Mouse (Mus musculus) liver, embryonic 13.5 days (tissue): Measurements from ENCODE around the gene Fuca1. TPM values are rescaled to one million over a fixed set of nuclear protein-coding genes. Genes with fewer than 3 reads are reported as not detected.

Source experiments
- ATAC-seq: fragments of 200-750 bp; cut with Nextera tagmentation; 2 replicates; pipeline ENCODE4 v1.8.0; 2017; ENCODE audit warnings: low read depth, mild to moderate bottlenecking, moderate number of reproducible peaks, moderate library complexity
- DNase-seq: peaks from one replicate; pipeline ENCODE4 v3.0.0; 2022
- H3K27ac ChIP-seq: fragments of 300-500 bp; sonication (generic); 2 replicates; pipeline ENCODE4 v1.5.1; 2015; ENCODE audit warnings: moderate library complexity, mild to moderate bottlenecking, inconsistent platforms
- H3K27me3 ChIP-seq: fragments of 300-500 bp; sonication (generic); 2 replicates; pipeline ENCODE4 v1.6.1; 2015; ENCODE audit warnings: mild to moderate bottlenecking, inconsistent platforms
- H3K36me3 ChIP-seq: fragments of 300-500 bp; sonication (generic); 2 replicates; pipeline ENCODE4 v1.6.1; 2015; ENCODE audit warnings: mild to moderate bottlenecking, inconsistent platforms
- H3K4me1 ChIP-seq: fragments of 300-500 bp; sonication (generic); replicated peaks from 2 replicates; pipeline ENCODE4 v1.6.1; 2015; ENCODE audit warnings: inconsistent platforms
- H3K4me2 ChIP-seq: fragments of 300-500 bp; sonication (generic); 2 replicates; pipeline ENCODE4 v1.6.1; 2015; ENCODE audit warnings: inconsistent platforms, mild to moderate bottlenecking, moderate library complexity
- H3K4me3 ChIP-seq: fragments of 300-500 bp; sonication (generic); replicated peaks from 2 replicates; pipeline ENCODE4 v1.5.1; 2015; ENCODE audit warnings: mild to moderate bottlenecking, inconsistent platforms
- H3K9ac ChIP-seq: fragments of 300-500 bp; sonication (generic); 2 replicates; pipeline ENCODE4 v1.6.1; 2015; ENCODE audit warnings: mild to moderate bottlenecking, inconsistent platforms
- H3K9me3 ChIP-seq: fragments of 300-500 bp; sonication (generic); replicated peaks from 2 replicates; pipeline ENCODE4 v1.6.1; 2016; ENCODE audit warnings: inconsistent platforms
- WGBS: fragments of 180-500 bp; shearing (Covaris S2); methylation state at CpG from one replicate; pipeline ENCODE4 v1.1.7; 2015; ENCODE audit not compliant: insufficient replicate concordance; 5-methylcytosine and 5-hydroxymethylcytosine counted together
- polyA plus RNA-seq: library from polyadenylated mRNA; unstranded; fragments of >200 nt; fragmentation: Nextera tagmentation; extraction: Ambion mirVana; gene quantifications from 2 replicates; pipeline ENCODE4 v1.2.1, GENCODE M21; 2015

Fuca1 gene
- polyA plus RNA-seq, 1 experiment from 2014 or later: 18.1 TPM

DNA sequence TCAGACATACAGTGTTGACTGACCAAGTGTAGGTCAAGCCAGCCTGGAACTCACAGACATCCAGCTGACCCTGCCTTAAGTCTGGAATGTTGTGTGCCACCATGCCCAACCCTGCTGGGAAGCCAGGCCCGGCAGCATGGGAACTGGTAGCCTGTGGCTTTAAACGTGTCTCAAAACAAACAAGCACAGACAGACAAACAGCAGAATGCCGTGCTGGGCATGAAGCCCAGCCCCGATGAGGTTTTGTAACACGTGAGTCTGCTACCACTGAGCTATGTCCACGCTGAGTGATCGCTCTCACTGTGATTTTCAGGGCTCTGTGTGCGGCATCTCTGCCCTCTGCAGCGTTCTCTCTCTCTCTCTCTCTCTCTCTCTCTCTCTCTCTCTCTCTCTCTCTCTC lies 35.4 kb downstream of the Fuca1 start:
- WGBS: 78% methylated on average over 9 of the region's 9 CpGs
- Histone ChIP-seq H3K9me3 (peaks cover 6% of the 10 kb centered on the region), H3K4me3 (no peak overlapping the region), H3K27me3 (no peaks in the 10 kb centered on the region), H3K36me3 (peaks cover 77% of the 10 kb centered on the region), H3K4me1 (peaks cover 21% of the 10 kb centered on the region), H3K4me2 (no peak overlapping the region), H3K27ac (no peak overlapping the region), H3K9ac (no peak overlapping the region)
- ATAC-seq (no peak), DNase-seq (no peak)

DNA sequence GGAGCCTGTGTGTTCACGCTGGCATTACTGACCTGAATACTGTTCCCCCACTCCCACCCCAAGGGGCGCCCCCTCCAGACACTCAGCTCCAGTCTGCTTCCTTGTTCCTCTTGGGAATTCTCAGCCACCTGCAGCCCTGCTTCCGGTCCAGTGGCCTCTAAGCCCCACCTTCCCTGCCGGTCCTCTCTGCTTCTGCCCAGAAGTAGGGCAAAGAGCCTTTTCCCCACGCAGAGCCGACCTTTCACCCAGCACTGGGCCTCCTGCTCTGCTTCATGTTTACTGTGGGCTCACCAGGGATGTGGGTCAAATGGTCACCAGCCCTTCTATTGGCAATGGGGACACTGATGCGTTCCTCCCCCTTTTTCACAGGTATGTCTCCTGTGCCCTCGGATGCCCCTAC lies 37.8 kb downstream of the Fuca1 start:
- peaks cover 35% of the 10 kb centered on the region for H3K4me1 ChIP-seq
- peak overlapping the region; percentile 33 for H3K4me2 ChIP-seq
- DNase-seq: no peak
- no peak overlapping the region for H3K4me3 ChIP-seq
- 72% methylated on average over 8 of the region's 8 CpGs for WGBS
- H3K27me3 ChIP-seq: no peaks in the 10 kb centered on the region
- ATAC-seq: peak; percentile 42
- no peak overlapping the region for H3K9ac ChIP-seq
- peaks cover 64% of the 10 kb centered on the region for H3K36me3 ChIP-seq
- no peaks in the 10 kb centered on the region for H3K9me3 ChIP-seq
- H3K27ac ChIP-seq: peak overlapping the region; percentile 76

GRCm38 (mm10) chr4:135960717-135961116 lies 40.2 kb downstream of the Fuca1 start:
- Histone ChIP-seq H3K9ac (no peak overlapping the region), H3K36me3 (peaks cover 52% of the 10 kb centered on the region), H3K27ac (no peak overlapping the region), H3K4me3 (no peak overlapping the region), H3K4me1 (peaks cover 50% of the 10 kb centered on the region), H3K27me3 (no peaks in the 10 kb centered on the region), H3K9me3 (no peaks in the 10 kb centered on the region), H3K4me2 (no peak overlapping the region)
- DNase-seq (peak; percentile 74), ATAC-seq (no peak)
- WGBS: 34% methylated on average over 5 of the region's 5 CpGs

DNA sequence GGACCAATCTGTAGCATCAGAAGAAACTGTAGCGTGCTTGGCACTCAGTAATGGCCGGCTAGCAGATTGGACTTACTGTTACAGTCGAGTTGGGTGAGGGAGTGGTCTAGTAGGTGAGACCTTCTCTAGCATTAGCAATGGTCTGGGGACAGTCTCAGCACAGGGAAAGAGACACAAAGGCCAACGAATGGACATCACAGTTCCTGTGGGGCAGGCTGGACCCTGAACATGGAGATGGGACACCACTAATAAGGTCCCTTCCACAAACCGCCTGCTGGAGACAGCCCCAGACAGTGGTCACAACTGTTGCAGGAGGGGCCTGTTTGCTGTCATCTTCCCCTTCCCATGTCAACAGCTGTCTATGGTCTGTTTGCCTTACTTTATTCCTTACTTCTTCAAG lies 41.2 kb downstream of the Fuca1 start:
- ATAC-seq (no peak), DNase-seq (no peak)
- Histone ChIP-seq H3K27me3 (no peaks in the 10 kb centered on the region), H3K9ac (0 out of 2 replicates have a peak overlapping the region, but pooled peaks have one; percentile 38), H3K36me3 (peaks cover 55% of the 10 kb centered on the region), H3K4me1 (peaks cover 56% of the 10 kb centered on the region), H3K4me2 (0 out of 2 replicates have a peak overlapping the region, but pooled peaks have one; percentile 99), H3K4me3 (no peak overlapping the region), H3K27ac (peak overlapping the region; percentile 87; the same call in 1 of the 2 replicates), H3K9me3 (no peaks in the 10 kb centered on the region)
- 84% methylated on average over 5 of the region's 5 CpGs for WGBS

GRCm38 (mm10) chr4:135962198-135962597 lies 41.7 kb downstream of the Fuca1 start:
- WGBS: 71% methylated on average over 7 of the region's 7 CpGs
- Histone ChIP-seq H3K27me3 (no peaks in the 10 kb centered on the region), H3K36me3 (peaks cover 60% of the 10 kb centered on the region), H3K4me1 (peaks cover 56% of the 10 kb centered on the region), H3K4me2 (peak overlapping the region; percentile 99), H3K4me3 (peak overlapping the region; percentile 84), H3K27ac (peak overlapping the region; percentile 87), H3K9ac (peak overlapping the region; percentile 38; the same call in 1 of the 2 replicates), H3K9me3 (no peaks in the 10 kb centered on the region)
- no peak for DNase-seq
- ATAC-seq: no peak

- peak; percentile 7; the same call in 1 of the 2 replicates for ATAC-seq
- Histone ChIP-seq H3K27ac (peak overlapping the region; percentile 87), H3K27me3 (no peaks in the 10 kb centered on the region), H3K4me2 (peak overlapping the region; percentile 99), H3K4me3 (peak overlapping the region; percentile 84), H3K4me1 (peaks cover 56% of the 10 kb centered on the region), H3K9ac (peak overlapping the region; percentile 90), H3K9me3 (no peaks in the 10 kb centered on the region), H3K36me3 (peaks cover 61% of the 10 kb centered on the region)
- WGBS: 6% methylated on average over 15 of the region's 15 CpGs
- DNase-seq: no peak
These were observed 42.4 kb downstream of the Fuca1 start for GRCm38 (mm10) chr4:135962946-135963345.

DNA sequence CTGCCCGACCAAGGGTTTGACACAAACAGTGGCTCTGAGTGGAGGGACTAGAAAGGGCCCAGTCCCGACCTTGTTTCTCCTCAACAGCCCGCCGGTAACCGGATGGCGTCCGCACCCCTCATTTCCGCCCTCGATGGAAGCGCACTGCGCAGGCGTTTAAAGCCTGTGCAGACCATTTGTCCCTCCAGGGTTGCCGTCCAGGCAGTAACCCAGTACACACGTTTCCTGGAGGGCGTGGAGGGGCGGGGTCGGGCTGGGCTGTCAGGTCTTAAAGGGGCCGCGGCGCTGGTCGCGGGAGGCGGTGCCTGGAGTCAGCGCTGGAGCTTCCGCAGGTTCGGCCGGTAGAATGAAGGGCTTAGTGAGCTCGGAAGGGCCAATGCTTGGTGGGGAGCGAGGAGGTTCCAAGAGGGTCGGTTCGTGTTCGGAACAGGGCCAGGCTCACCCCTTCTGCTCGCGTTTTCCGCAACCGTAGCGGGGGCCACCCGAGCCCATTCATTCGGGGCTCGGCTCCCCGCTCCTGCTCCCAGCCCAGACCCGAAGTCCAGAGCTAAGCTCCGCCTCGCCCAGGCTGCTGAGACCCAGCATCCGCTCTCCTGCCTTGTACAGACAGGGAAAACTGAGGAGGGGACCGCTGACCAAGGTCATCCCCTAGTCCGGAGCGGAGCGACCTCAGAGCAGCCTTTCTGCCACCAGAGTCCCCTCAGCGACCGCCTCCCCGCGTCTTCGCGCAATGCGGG lies 43.1 kb downstream of the Fuca1 start, which contains the start of gene Gale:
TSS of gene Gale (plus strand) at position 271 of the 737 bp plus-strand sequence.
- peak within 1 kb of the TSS; percentile 90 for H3K9ac ChIP-seq
- WGBS: under 1% methylated on average over 56 of the region's 56 CpGs
- H3K9me3 ChIP-seq: no peaks in the 10 kb centered on the region
- no peaks in the 10 kb centered on the region for H3K27me3 ChIP-seq
- H3K27ac ChIP-seq: peak within 1 kb of the TSS; percentile 87
- H3K36me3 ChIP-seq: peaks cover 62% of the 10 kb centered on the region
- DNase-seq (peak; percentile 88), ATAC-seq (peak; percentile 90)
- H3K4me2 ChIP-seq: peak within 1 kb of the TSS; percentile 99
- H3K4me3 ChIP-seq: peak within 1 kb of the TSS; percentile 84
- peaks cover 55% of the 10 kb centered on the region for H3K4me1 ChIP-seq

DNA sequence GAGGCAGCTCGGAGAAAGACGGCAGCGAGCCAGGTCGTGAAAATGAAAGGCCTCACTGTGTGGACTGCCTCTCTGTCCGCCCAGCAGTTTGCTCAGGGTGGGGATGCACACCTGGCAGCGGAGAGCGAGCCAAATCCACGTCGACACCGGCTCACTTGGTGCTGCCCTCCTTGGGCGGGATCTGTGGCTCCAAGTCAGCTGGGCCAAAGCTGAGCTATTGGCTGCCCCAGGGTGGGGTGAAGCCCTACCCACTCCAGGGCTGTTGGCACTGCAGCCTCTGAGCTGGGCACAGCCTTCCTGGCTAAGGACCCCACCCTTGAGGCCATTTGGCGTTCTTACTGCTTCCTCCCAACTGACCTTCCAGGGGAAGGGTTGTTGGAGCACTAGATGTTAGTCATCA lies 43.9 kb downstream of the Fuca1 start:
- peaks cover 47% of the 10 kb centered on the region for H3K4me1 ChIP-seq
- DNase-seq (peak; percentile 46), ATAC-seq (peak; percentile 45)
- no peaks in the 10 kb centered on the region for H3K9me3 ChIP-seq
- peak overlapping the region; percentile 76 for H3K27ac ChIP-seq
- peak overlapping the region; percentile 90 for H3K9ac ChIP-seq
- H3K4me2 ChIP-seq: peak overlapping the region; percentile 99
- H3K36me3 ChIP-seq: peaks cover 62% of the 10 kb centered on the region
- H3K4me3 ChIP-seq: peak overlapping the region; percentile 84
- no peaks in the 10 kb centered on the region for H3K27me3 ChIP-seq
- 9% methylated on average over 12 of the region's 12 CpGs for WGBS

GRCm38 (mm10) chr4:135965113-135965512 lies 44.6 kb downstream of the Fuca1 start:
- Histone ChIP-seq H3K4me3 (peak overlapping the region; percentile 84), H3K9me3 (no peaks in the 10 kb centered on the region), H3K9ac (peak overlapping the region; percentile 90), H3K4me1 (peaks cover 45% of the 10 kb centered on the region), H3K4me2 (peak overlapping the region; percentile 99), H3K36me3 (peaks cover 62% of the 10 kb centered on the region), H3K27me3 (no peaks in the 10 kb centered on the region), H3K27ac (peak overlapping the region; percentile 76)
- no peak for ATAC-seq
- DNase-seq: no peak
- 78% methylated on average over 9 of the region's 9 CpGs for WGBS

DNA sequence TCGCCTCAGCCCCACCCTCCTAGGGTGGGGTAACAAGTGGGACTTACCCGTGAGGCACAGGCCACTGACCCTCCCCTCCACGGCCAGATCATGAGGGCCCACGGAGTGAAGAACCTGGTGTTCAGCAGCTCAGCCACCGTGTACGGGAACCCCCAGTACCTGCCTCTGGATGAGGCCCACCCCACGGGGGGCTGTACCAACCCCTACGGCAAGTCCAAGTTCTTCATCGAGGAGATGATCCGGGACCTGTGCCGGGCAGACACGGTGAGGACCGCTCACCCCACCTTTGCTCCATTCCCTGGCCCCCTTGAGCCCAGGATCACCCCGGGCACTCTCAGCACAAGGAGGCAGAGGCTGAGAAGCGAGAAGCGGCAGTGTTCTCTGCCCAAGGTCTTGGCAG lies 45.7 kb downstream of the Fuca1 start:
- Histone ChIP-seq H3K27me3 (no peaks in the 10 kb centered on the region), H3K4me1 (peaks cover 51% of the 10 kb centered on the region), H3K27ac (no peak overlapping the region), H3K9ac (no peak overlapping the region), H3K36me3 (peaks cover 64% of the 10 kb centered on the region), H3K4me3 (no peak overlapping the region), H3K9me3 (no peaks in the 10 kb centered on the region), H3K4me2 (no peak overlapping the region)
- DNase-seq: no peak
- WGBS: 84% methylated on average over 16 of the region's 16 CpGs
- ATAC-seq: no peak

DNA sequence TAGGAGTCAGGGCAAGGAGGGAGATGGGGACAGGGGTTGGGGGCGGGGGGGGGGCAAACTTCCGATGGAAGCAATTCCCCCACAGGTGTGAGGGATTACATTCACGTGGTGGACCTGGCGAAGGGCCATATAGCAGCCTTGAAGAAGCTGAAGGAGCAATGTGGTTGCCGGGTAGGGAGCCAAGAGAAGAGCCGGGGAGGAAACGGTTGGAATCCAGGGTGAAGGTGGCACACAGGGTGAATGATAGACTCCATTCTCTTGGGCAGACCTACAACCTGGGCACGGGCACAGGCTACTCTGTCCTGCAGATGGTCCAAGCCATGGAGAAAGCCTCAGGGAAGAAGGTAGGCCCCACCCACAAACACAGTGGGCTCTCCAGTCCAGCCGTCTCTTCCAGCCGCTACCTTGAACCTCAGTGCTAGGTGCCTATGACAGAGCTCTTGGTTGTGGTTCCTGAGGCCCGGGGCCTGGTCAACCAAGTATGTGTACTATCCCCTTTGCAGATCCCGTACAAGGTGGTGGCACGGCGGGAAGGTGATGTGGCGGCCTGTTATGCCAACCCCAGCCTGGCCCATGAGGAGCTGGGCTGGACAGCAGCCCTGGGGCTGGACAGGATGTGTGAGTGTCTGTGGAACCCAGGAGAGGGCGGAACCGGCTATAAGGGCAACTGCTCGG lies 46.7 kb downstream of the Fuca1 start:
- Histone ChIP-seq H3K36me3 (peaks cover 56% of the 10 kb centered on the region), H3K4me3 (no peak overlapping the region)

More for the DNA sequence above, 46.7 kb downstream of the Fuca1 start:
- Histone ChIP-seq H3K27ac (0 out of 2 replicates have a peak overlapping the region, but pooled peaks have one; percentile 9), H3K9me3 (no peaks in the 10 kb centered on the region), H3K4me2 (no peak overlapping the region), H3K4me1 (peaks cover 51% of the 10 kb centered on the region), H3K27me3 (no peaks in the 10 kb centered on the region), H3K9ac (no peak overlapping the region)
- DNase-seq (no peak), ATAC-seq (no peak)
- 87% methylated on average over 18 of the region's 18 CpGs for WGBS
